Mouse (Mus musculus): Measurements from ENCODE around the gene Ccdc92b.

Ccdc92b gene

DNA sequence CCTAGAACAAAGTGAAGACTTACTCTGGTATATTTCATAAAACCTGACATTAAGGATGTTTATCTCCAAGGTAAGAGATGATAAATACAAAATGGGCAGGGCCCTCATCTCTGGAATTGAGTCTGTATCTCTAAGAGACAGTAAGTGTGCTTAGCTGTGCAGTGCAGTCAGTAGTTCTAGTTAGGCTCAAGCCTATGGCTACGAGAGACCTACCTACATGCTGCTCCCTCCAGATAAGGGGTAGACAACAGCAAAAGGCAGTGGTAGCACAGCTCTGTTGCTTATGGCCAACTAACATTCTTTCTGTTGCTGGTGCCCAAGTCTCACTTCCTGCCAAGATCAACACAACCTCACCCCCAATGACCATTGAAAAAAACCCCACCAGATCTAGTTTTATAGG lies 54.2 kb downstream of the Ccdc92b start:
- no peak for ATAC-seq (ENCODE audit: insufficient number of reproducible peaks, low FRiP score, low TSS enrichment)

DNA sequence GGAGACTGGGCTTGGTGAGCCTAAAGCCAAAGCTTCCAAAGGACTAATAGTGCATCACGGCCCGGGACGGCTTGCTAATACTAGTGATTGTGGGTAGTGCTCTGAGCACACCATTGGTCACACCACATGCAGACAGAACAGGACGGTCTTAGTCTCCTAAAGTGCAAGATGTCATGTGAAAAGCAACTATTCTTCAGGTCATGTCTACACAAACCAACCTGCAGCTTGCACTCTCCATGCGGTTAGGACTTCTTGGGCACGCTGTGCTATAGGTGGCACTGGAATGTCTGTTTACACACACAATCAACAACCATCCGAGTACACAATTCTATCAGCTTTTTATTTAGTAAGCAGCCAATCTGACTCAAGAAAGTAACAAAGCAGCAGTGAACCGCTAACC lies 55.3 kb downstream of the Ccdc92b start:
- ATAC-seq (ENCODE audit: insufficient number of reproducible peaks, low FRiP score, low TSS enrichment), result no peak

DNA sequence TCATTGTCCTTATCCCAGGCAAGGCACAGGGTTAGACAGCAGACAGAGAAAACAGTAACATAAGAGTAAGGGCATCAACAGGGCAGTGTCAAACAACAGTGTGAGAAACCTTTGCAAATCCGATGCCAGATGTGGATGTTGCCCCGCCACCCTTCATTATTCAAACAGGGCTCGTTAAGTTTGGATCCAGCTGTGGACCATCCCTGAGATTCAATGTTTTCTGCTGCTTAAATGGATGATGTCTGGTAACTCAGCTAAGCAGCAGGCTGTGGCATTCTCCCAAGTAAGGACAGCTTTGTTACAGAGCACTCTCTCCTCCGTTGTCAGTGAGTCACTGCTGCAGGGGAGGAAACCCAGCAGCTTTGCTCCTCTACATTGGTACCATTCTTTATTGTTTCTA lies 55.8 kb downstream of the Ccdc92b start:
- no peak for ATAC-seq (ENCODE audit: insufficient number of reproducible peaks, low FRiP score, low TSS enrichment)
